Mouse (Mus musculus) midbrain, postnatal 0 days (tissue): ENCODE results near the gene Mfap4. TPM values are rescaled to one million over a fixed set of nuclear protein-coding genes. Genes with fewer than 3 reads are reported as not detected.

Experiments
- ATAC-seq: fragments of 200-750 bp; cut with Nextera tagmentation; 2 replicates; pipeline ENCODE4 v1.8.0; 2017; ENCODE audit warnings: moderate number of reproducible peaks, mild to moderate bottlenecking, moderate TSS enrichment, moderate library complexity; ENCODE audit not compliant: low FRiP score
- DNase-seq: peaks from one replicate; pipeline ENCODE4 v3.0.0-alpha.2; 2015; ENCODE audit warnings: low spot score
- H3K27ac ChIP-seq: fragments of 300-500 bp; sonication (generic); 2 replicates; pipeline ENCODE4 v1.5.1; 2014; ENCODE audit warnings: low read depth, mild to moderate bottlenecking, low read length, mixed read lengths
- H3K27me3 ChIP-seq: fragments of 300-500 bp; sonication (generic); 2 replicates; pipeline ENCODE4 v1.6.1; 2014; ENCODE audit warnings: low read length, control low read depth, mixed read lengths; ENCODE audit not compliant: insufficient read depth
- H3K36me3 ChIP-seq: fragments of 300-500 bp; sonication (generic); 2 replicates; pipeline ENCODE4 v1.6.1; 2014; ENCODE audit warnings: low read length, control low read depth, mixed read lengths; ENCODE audit not compliant: insufficient read depth
- H3K4me1 ChIP-seq: fragments of 300-500 bp; sonication (generic); 2 replicates; pipeline ENCODE4 v1.6.1; 2014; ENCODE audit warnings: mild to moderate bottlenecking, control low read depth, antibody characterized with exemption, low read length, mixed read lengths; ENCODE audit not compliant: insufficient read depth
- H3K4me2 ChIP-seq: fragments of 300-500 bp; sonication (generic); 2 replicates; pipeline ENCODE4 v1.6.1; 2014; ENCODE audit warnings: low read depth, mild to moderate bottlenecking, low read length, mixed read lengths; ENCODE audit not compliant: poor library complexity, severe bottlenecking
- H3K4me3 ChIP-seq: fragments of 300-500 bp; sonication (generic); 2 replicates; pipeline ENCODE4 v1.5.1; 2014; ENCODE audit warnings: low read depth, mild to moderate bottlenecking, low read length, moderate library complexity
- H3K9ac ChIP-seq: fragments of 300-500 bp; sonication (generic); replicated peaks from 2 replicates; pipeline ENCODE4 v1.6.1; 2014; ENCODE audit warnings: mild to moderate bottlenecking, low read length, moderate library complexity, mixed read lengths; ENCODE audit not compliant: poor library complexity, severe bottlenecking
- H3K9me3 ChIP-seq: fragments of 300-500 bp; sonication (generic); 2 replicates; pipeline ENCODE4 v1.6.1; 2016; ENCODE audit warnings: low read length, control low read depth
- CTCF ChIP-seq: IDR thresholded peaks from 2 replicates; pipeline ENCODE4 v1.5.1; 2016; ENCODE audit warnings: antibody characterized with exemption, mild to moderate bottlenecking
- WGBS: fragments of 180-500 bp; shearing (Covaris S2); extraction: QIAGEN DNeasy Blood & Tissue Kit; methylation state at CpG from one replicate; pipeline ENCODE4 v1.1.7; 2014; 5-methylcytosine and 5-hydroxymethylcytosine counted together
- polyA plus RNA-seq: library from polyadenylated mRNA; unstranded; fragments of >200 nt; fragmentation: Nextera tagmentation; extraction: Ambion mirVana; gene quantifications from 2 replicates; pipeline ENCODE4 v1.2.1, GENCODE M21; 2015
- total RNA-seq: library from RNA; depleted of rRNA; stranded (reverse); fragments of >200 nt; gene quantifications from 2 replicates; pipeline ENCODE4 v1.2.3, GENCODE M21; 2014; rRNA removed

Gene Mfap4
- total RNA-seq (10.1 and 22.8 TPM in 2 replicates), polyA plus RNA-seq (14.1 and 16.4 TPM in 2 replicates)

GRCm38 (mm10) chr11:61484613-61485540 lies at the start of gene Mfap4:
Gene Mfap4 (plus strand): TSS chr11:61485431.
- 0 out of 2 replicates have a peak within 1 kb of the TSS, but pooled peaks have one; percentile 29 for H3K9ac ChIP-seq
- no peak for TF ChIP-seq CTCF
- H3K4me1 ChIP-seq = peaks cover 3% of the 10 kb centered on the region; the same call in 1 of the 2 replicates
- WGBS = 16% methylated on average over 20 of the region's 20 CpGs
- H3K27ac ChIP-seq = no peak within 1 kb of the TSS
- DNase-seq (peak; percentile 76), ATAC-seq (no peak)
- H3K4me2 ChIP-seq = no peak within 1 kb of the TSS
- no peaks in the 10 kb centered on the region for H3K27me3 ChIP-seq
- no peaks in the 10 kb centered on the region for H3K9me3 ChIP-seq
- H3K4me3 ChIP-seq = no peak within 1 kb of the TSS
- peaks cover 18% of the 10 kb centered on the region for H3K36me3 ChIP-seq

GRCm38 (mm10) chr11:61436298-61436697 lies 48.9 kb upstream of the Mfap4 start:
- no peaks in the 10 kb centered on the region for H3K36me3 ChIP-seq
- TF ChIP-seq CTCF = no peak
- H3K4me1 ChIP-seq = no peaks in the 10 kb centered on the region
- no peak for ATAC-seq
- H3K9ac ChIP-seq = no peak overlapping the region
- no peaks in the 10 kb centered on the region for H3K27me3 ChIP-seq
- H3K4me3 ChIP-seq = no peak overlapping the region
- H3K4me2 ChIP-seq = no peak overlapping the region
- WGBS = 63% methylated on average over 2 of the region's 2 CpGs
- no peaks in the 10 kb centered on the region for H3K9me3 ChIP-seq
- H3K27ac ChIP-seq = no peak overlapping the region
- no peak for DNase-seq

- ATAC-seq = no peak
- 79% methylated on average over 3 of the region's 3 CpGs for WGBS
- no peak for TF ChIP-seq CTCF
- Histone ChIP-seq H3K36me3 (no peaks in the 10 kb centered on the region), H3K4me2 (no peak overlapping the region), H3K4me1 (no peaks in the 10 kb centered on the region), H3K27ac (no peak overlapping the region), H3K9me3 (no peaks in the 10 kb centered on the region), H3K9ac (no peak overlapping the region), H3K4me3 (no peak overlapping the region), H3K27me3 (no peaks in the 10 kb centered on the region)
- DNase-seq = no peak
Observed at GRCm38 (mm10) chr11:61439170-61439569, 46.1 kb upstream of the Mfap4 start.

- DNase-seq = no peak
- no peak overlapping the region for H3K4me3 ChIP-seq
- no peak for ATAC-seq
- H3K4me2 ChIP-seq = no peak overlapping the region
- no peaks in the 10 kb centered on the region for H3K4me1 ChIP-seq
- H3K9ac ChIP-seq = no peak overlapping the region
- no peaks in the 10 kb centered on the region for H3K9me3 ChIP-seq
- no peaks in the 10 kb centered on the region for H3K36me3 ChIP-seq
- WGBS = 96% methylated on average over 4 of the region's 4 CpGs
- no peak for TF ChIP-seq CTCF
- no peak overlapping the region for H3K27ac ChIP-seq
- H3K27me3 ChIP-seq = no peaks in the 10 kb centered on the region
Observed at GRCm38 (mm10) chr11:61440416-61440815, 44.8 kb upstream of the Mfap4 start.

DNA sequence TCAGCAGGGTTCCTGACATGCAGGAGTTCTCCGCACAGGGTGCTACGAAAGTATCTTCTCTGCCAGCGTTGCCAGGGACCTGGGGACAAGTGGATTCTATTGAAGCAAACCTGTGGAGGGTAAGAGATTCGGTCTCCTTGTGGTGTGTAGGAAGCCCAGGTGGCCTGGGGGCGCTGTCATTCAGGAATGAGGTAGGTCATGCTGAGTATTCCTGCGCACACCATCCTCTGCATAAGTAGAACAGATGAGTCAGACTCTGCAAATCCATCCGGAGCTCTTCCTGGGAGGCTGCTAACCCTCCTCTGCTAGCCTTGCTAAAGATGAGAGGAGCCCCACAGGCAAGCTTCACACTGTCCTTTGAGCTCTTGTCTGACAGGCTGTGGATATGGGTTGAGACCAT lies 43.6 kb upstream of the Mfap4 start:
- 79% methylated on average over 7 of the region's 7 CpGs for WGBS
- no peak overlapping the region for H3K27ac ChIP-seq
- no peak for ATAC-seq
- no peaks in the 10 kb centered on the region for H3K36me3 ChIP-seq
- no peak overlapping the region for H3K4me2 ChIP-seq
- no peak for DNase-seq
- no peaks in the 10 kb centered on the region for H3K9me3 ChIP-seq
- H3K27me3 ChIP-seq = no peaks in the 10 kb centered on the region
- H3K4me1 ChIP-seq = no peaks in the 10 kb centered on the region
- H3K4me3 ChIP-seq = no peak overlapping the region
- H3K9ac ChIP-seq = no peak overlapping the region
- no peak for TF ChIP-seq CTCF

- H3K4me1 ChIP-seq = no peaks in the 10 kb centered on the region
- DNase-seq (no peak), ATAC-seq (no peak)
- no peak overlapping the region for H3K27ac ChIP-seq
- no peaks in the 10 kb centered on the region for H3K9me3 ChIP-seq
- no peak overlapping the region for H3K9ac ChIP-seq
- no peak for TF ChIP-seq CTCF
- H3K4me3 ChIP-seq = no peak overlapping the region
- H3K4me2 ChIP-seq = no peak overlapping the region
- no peaks in the 10 kb centered on the region for H3K27me3 ChIP-seq
- no peaks in the 10 kb centered on the region for H3K36me3 ChIP-seq
- WGBS = 92% methylated on average over 6 of the region's 6 CpGs
Observed at GRCm38 (mm10) chr11:61443807-61444206, 41.4 kb upstream of the Mfap4 start.
